8 mouse cellular contexts compared by ENCODE assay signal in the genomic region with DNA sequence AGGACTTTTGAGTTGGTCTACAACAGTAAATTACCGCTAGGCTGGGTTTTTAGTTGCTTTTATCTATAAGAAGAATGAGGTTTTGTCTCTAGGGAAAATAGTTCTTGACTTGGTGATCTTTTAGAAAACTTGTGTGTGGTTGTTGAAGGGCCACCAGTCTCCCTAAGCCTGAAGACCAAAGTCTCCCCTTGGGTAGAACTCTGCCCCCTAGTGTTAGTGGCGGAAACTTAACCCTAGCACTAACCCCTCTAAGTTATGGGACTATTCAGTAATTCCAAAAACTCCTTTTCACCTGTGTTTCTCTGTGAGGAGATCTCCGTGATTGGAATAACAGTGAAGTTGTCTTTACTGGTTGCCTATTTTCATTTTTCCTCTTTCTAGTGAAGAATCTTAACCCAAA. TPM values are rescaled to one million over a fixed set of nuclear protein-coding genes. Genes with fewer than 3 reads are reported as not detected.
A peak's percentile ranks its signal among the peaks of the same experiment; 100 is the strongest.
DNase-seq lines count a peak whose midpoint lies in the region; ATAC-seq and TF ChIP-seq lines count a peak whose summit lies in the region.

No protein-coding gene starts in this region.

- WGBS in embryonic facial prominence, embryonic 15.5 days: 44% methylated on average over 3 of the region's 3 CpGs
- 36% methylated on average over 3 of the region's 3 CpGs for WGBS in intestine, postnatal 0 days
- WGBS in lung, embryonic 14.5 days: 50% methylated on average over 3 of the region's 3 CpGs
- WGBS in stomach, embryonic 15.5 days: 56% methylated on average over 3 of the region's 3 CpGs

- no peaks in the 10 kb centered on the region for H3K9me3 ChIP-seq in embryonic facial prominence, embryonic 15.5 days (replicated peaks)
- H3K9me3 ChIP-seq in intestine, postnatal 0 days (ENCODE audit: control insufficient read depth): no peaks in the 10 kb centered on the region
- no peaks in the 10 kb centered on the region for H3K9me3 ChIP-seq in lung, embryonic 14.5 days (ENCODE audit: low read depth, low read length)
- H3K9me3 ChIP-seq in stomach, embryonic 15.5 days: no peaks in the 10 kb centered on the region

- no peak overlapping the region for H3K27ac ChIP-seq in embryonic facial prominence, embryonic 15.5 days (replicated peaks)
- no peak overlapping the region for H3K27ac ChIP-seq in intestine, postnatal 0 days (ENCODE audit: low read depth, low read length)
- no peak overlapping the region for H3K27ac ChIP-seq in lung, embryonic 14.5 days (ENCODE audit: low read depth)
- no peak overlapping the region for H3K27ac ChIP-seq in stomach, embryonic 15.5 days

- H3K9ac ChIP-seq in embryonic facial prominence, embryonic 15.5 days: no peak overlapping the region
- H3K9ac ChIP-seq in intestine, postnatal 0 days (ENCODE audit: low read depth, low read length): no peak overlapping the region
- peak overlapping the region; percentile 84; the same call in 1 of the 2 replicates for H3K9ac ChIP-seq in lung, embryonic 14.5 days
- no peak overlapping the region for H3K9ac ChIP-seq in stomach, embryonic 15.5 days

- H3K4me3 ChIP-seq in embryonic facial prominence, embryonic 15.5 days (replicated peaks): peak overlapping the region; percentile 91
- H3K4me3 ChIP-seq in intestine, postnatal 0 days (ENCODE audit: low read depth, low read length): peak overlapping the region; percentile 93
- H3K4me3 ChIP-seq in lung, embryonic 14.5 days (ENCODE audit: low read depth, low read length): peak overlapping the region; percentile 91
- H3K4me3 ChIP-seq in stomach, embryonic 15.5 days (replicated peaks): peak overlapping the region; percentile 90

- H3K4me2 ChIP-seq in embryonic facial prominence, embryonic 15.5 days (replicated peaks): peak overlapping the region; percentile 80
- H3K4me2 ChIP-seq in intestine, postnatal 0 days (replicated peaks; ENCODE audit: low read depth): peak overlapping the region; percentile 90
- H3K4me2 ChIP-seq in lung, embryonic 14.5 days: peak overlapping the region; percentile 74
- peak overlapping the region; percentile 75 for H3K4me2 ChIP-seq in stomach, embryonic 15.5 days

- ATAC-seq in embryonic facial prominence, embryonic 15.5 days (ENCODE audit: insufficient number of reproducible peaks, low FRiP score, low TSS enrichment, low read depth): no peak
- no peak for ATAC-seq in intestine, postnatal 0 days
- no peak for ATAC-seq in lung, embryonic 14.5 days (ENCODE audit: insufficient read depth)
- no peak for ATAC-seq in stomach, embryonic 15.5 days (ENCODE audit: insufficient read depth, low FRiP score, low read depth)
- no peak for ATAC-seq in megakaryocyte-erythroid progenitor cell, adult 5-6 weeks (replicated peaks; ENCODE audit: low FRiP score, low TSS enrichment, poor library complexity, severe bottlenecking)

- H3K4me1 ChIP-seq in embryonic facial prominence, embryonic 15.5 days: peaks cover 38% of the 10 kb centered on the region
- H3K4me1 ChIP-seq in intestine, postnatal 0 days (replicated peaks; ENCODE audit: control insufficient read depth, insufficient read depth, low read length): no peaks in the 10 kb centered on the region
- H3K4me1 ChIP-seq in lung, embryonic 14.5 days (ENCODE audit: insufficient read depth): peaks cover 9% of the 10 kb centered on the region
- H3K4me1 ChIP-seq in stomach, embryonic 15.5 days: peaks cover 5% of the 10 kb centered on the region; the same call in 1 of the 2 replicates

- peak; percentile 80 for TF ChIP-seq CTCF in intestine, postnatal 0 days (IDR thresholded peaks at IDR 0.05; ENCODE audit: low read depth)
- peak; percentile 70 for TF ChIP-seq CTCF in lung, embryonic 14.5 days (IDR thresholded peaks at IDR 0.05; ENCODE audit: low read depth)

- no peaks in the 10 kb centered on the region for H3K36me3 ChIP-seq in embryonic facial prominence, embryonic 15.5 days
- no peaks in the 10 kb centered on the region for H3K36me3 ChIP-seq in intestine, postnatal 0 days (ENCODE audit: control insufficient read depth, insufficient read depth)
- no peaks in the 10 kb centered on the region for H3K36me3 ChIP-seq in lung, embryonic 14.5 days (ENCODE audit: insufficient read depth)
- no peaks in the 10 kb centered on the region for H3K36me3 ChIP-seq in stomach, embryonic 15.5 days

- H3K27me3 ChIP-seq in embryonic facial prominence, embryonic 15.5 days: no peaks in the 10 kb centered on the region
- no peaks in the 10 kb centered on the region for H3K27me3 ChIP-seq in intestine, postnatal 0 days (replicated peaks; ENCODE audit: control insufficient read depth, insufficient read depth, low read length)
- H3K27me3 ChIP-seq in lung, embryonic 14.5 days (ENCODE audit: insufficient read depth, low read length): no peaks in the 10 kb centered on the region
- no peaks in the 10 kb centered on the region for H3K27me3 ChIP-seq in stomach, embryonic 15.5 days (replicated peaks)

- DNase-seq in A20 (ENCODE audit: low read depth, low spot score): peak; percentile 54
- peak; percentile 61 for DNase-seq in ES-CJ7 (ENCODE audit: low read depth, low spot score)
- peak; percentile 75 for DNase-seq in lung, embryonic 14.5 days
- no peak for DNase-seq in frontal cortex, postnatal 10 days (ENCODE audit: low spot score in 2 of 2)

RNA-seq across cellular contexts. Expression of a gene that starts 1.9 kb away (rescaled TPM):
- polyA plus RNA-seq in embryonic facial prominence, embryonic 15.5 days (2015; fragmentation: Nextera tagmentation; extraction: Ambion mirVana): 34.0 and 34.9 TPM in 2 replicates
- 9.5 and 11.8 TPM in 2 replicates for polyA plus RNA-seq in intestine, postnatal 0 days (2015; fragmentation: Nextera tagmentation; extraction: Ambion mirVana)
- 48.5 and 54.8 TPM in 2 replicates for polyA plus RNA-seq in lung, embryonic 14.5 days (2014; fragmentation: Nextera tagmentation; extraction: Ambion mirVana)
- 32.4 and 36.8 TPM in 2 replicates for polyA plus RNA-seq in stomach, embryonic 15.5 days (2015; fragmentation: Nextera tagmentation; extraction: Ambion mirVana)
- 1.6 and 6.6 TPM in 2 replicates for total RNA-seq in megakaryocyte-erythroid progenitor cell, adult 5-6 weeks (2014; fragmentation: Nextera tagmentation)
- 3.9 and 6.8 TPM in 2 replicates for total RNA-seq in megakaryocyte-erythroid progenitor cell, adult 5-6 weeks (2017)

Comparison
In these comparisons a context has a peak if more than half of its experiments do, and no peak if none do; other contexts are left out.
1. DNase-seq: peak in A20 (single experiment), ES-CJ7 (single experiment) and lung, embryonic 14.5 days (single experiment); none in frontal cortex, postnatal 10 days (0 of 2).
2. Peak in every context shown above with its lines, with median percentiles within 50 percentile points of each other: H3K4me2 ChIP-seq and H3K4me3 ChIP-seq.